Mouse (Mus musculus) NIH3T3 (cell line): ENCODE measurements around the gene Sp6.

Experiments
- DNase-seq: peaks from one replicate; pipeline ENCODE4 v3.0.0-alpha.2; 2012; ENCODE audit warnings: low read depth

Sp6 gene

DNA sequence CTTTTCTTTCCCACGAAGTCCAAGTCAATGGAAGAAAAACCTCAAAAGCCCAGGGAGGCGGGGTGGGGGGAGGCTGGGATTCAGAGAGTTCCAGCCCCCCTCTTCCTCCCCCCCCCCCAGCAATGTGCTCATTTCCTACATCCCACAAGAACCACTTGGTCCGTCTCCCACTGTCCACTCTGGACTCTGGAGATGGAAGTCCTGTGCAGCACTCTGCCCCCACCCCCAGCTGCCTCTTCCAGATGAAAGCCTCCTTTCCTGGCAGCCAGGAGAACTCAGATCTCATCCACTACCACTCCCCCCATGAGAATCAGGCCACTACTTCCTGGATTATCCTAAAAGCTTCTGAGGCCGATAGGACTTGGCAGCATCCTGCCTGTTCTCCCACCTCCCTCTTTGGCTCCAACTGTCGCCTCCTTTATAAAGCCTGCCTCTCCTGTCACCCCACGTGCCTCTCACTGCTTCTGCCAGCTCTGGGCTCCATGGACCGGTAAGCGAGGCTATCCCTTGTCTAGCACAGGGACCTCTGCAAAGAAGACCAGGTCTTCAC is at the start of gene Sp6:
Gene Sp6 (plus strand): TSS at position 274 of the 550 bp plus-strand sequence.
- DNase-seq, result no peak

DNA sequence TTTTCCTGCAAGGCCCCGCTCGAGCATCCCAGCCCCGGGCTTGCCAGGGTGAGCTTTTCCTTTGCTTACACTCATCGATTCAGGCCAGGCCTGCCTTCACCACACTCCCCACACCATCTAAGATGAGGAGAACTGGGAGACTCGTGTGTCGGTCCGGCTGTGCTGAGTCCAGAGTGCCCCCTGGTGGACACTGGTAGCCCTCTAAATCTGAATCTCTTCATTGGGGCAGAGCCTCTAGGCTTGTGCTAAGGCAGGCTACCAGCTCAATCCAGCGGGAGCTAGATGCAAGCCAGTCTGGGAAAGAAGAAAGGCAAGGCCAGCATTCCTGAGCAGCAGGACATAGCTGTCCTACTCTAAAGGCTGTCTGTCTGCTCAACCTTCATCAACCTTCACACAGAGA is 49.6 kb upstream of the Sp6 start:
- peak; percentile 96 for DNase-seq

DNA sequence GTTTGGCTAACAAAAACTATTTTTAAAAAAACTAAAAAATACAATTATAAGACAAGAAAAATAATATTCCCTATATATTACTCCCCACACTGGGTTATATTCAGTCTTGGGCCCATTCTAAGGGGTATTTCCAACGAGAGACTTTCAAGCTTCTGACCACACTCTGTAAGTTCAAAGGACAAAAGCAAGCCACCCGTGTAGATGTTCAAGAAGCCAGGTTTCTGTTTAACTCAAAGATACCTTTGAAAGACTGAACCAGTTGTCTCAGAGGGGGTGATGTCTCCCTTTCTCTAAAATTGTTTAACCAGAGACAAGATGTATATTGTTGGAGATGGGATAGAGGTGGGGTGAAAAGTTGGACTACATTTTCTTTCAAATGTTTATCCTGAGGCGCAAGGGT is 47.0 kb upstream of the Sp6 start:
- no peak for DNase-seq

DNA sequence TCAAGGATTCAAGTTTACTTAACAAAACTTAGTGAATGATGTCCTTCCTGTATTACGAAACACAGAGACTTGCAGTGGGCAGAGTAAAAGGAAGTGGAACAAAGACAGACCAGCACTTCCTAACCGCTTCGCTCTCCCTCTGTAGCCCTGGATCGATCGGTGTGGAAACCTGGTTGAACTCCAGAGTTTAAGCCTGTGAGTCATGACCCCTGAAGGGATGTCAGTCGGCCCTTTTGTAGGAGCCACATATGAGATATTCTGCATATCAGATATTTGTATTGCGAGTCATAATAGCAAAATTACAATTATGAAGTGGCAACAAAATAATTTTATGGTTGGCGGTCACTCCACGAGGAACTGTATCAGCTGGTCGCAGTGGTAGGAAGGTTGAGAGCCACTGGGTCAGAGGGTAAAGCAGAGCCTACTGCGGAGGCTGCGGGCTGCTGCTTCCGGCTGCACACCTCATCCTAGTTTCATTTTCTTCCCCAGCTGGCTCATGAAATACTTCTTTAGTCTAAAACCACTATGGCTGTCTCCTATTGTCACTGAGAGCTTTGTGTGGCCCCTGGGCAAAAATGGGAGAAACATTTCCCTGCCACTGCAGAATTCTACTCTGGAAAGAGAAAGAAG is 46.2 kb upstream of the Sp6 start:
- peak; percentile 34 for DNase-seq

DNA sequence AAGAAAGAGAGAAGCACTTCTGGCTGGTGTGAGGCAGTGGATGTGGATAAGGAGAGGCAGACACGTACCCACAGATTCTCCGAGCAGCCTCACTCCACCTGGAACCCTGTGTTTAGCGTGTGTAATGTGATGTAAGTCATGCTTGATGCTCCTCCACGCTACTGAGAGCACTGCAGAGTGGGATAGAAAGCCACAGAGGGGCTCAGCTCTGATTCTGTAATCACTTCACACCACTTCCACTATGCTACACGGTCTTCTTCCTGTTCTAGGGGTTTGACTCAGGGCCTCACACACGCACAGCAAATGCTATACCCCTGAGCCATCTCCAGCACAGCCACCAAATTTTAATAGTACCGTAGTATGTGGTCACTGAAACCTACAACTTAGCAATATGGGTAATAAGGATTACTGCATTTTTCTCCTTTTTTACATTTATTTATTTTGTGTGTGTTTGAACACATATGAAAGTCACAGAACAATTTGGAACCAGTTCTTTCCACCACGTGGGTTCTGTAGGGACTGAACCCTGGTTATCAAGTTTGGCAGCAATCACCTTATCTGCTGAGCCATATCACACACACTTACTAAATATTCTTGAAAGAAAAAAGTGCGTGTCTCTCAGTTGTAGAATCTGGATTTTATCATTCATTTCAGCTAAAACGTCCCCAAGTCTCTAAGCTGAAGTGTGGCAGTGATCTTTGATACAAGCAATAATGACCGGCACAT is 45.5 kb upstream of the Sp6 start:
- no peak for DNase-seq

DNA sequence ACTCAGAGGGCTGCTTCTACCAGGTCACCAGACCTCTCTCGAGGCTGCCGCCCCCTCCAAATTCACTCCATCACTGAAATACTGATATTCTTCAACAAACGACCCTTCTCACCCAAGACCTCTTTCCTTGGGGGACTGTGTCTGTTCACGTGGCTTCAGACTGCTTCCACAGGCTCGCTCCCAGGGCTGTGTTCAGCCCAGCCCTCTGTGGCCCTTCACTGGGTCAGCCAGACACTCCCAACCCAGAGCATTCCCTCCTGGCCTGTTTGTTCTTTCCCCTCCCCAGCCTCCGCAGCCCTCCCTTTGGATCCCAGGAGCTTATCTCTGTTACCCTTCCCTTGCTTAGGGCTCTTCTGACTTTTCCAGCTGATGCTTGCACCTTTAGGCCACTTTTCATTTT is 44.7 kb upstream of the Sp6 start:
- no peak for DNase-seq

DNA sequence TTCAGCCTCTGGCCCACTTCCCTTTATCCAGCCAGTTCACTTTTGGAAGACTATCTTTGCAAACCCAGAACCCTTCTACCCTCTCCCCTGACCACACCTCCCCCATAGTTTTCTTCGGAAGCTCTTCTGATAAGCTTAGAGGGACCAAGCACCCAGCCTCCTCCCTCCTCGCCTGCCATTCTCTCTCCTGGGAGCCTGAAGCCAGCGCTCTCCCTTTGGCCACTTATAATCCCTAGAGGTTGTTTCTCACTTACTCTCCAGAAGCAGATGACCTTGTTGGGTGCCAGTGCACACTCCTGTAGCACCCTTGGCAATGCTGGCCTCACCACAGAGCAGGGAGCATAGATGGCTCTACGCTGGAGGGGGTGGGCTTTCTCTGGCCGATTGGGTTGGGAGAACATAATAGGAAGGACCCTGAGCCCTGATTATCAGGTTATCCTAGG is 43.9 kb upstream of the Sp6 start:
- DNase-seq, result peak; percentile 35

DNA sequence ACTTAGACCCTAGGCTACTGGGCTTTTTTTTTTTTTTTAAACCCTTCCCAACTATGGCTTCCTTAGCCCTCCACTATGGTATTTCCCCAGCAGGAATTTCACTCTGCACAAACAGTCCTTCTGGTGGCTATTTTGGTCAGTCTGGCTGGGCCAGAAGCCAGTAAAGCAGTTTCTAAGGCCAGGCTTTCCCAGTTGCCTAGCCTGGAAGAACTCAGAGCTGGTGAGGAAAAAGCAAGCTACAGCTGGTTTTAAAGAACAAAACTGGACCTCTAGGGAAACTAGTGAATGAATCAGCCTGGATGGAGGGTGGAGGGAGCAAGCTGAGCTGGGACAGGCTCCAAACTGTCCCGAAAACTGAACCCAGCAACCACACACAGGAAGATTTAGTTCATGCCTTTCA is 43.4 kb upstream of the Sp6 start:
- peak; percentile 95 for DNase-seq

DNA sequence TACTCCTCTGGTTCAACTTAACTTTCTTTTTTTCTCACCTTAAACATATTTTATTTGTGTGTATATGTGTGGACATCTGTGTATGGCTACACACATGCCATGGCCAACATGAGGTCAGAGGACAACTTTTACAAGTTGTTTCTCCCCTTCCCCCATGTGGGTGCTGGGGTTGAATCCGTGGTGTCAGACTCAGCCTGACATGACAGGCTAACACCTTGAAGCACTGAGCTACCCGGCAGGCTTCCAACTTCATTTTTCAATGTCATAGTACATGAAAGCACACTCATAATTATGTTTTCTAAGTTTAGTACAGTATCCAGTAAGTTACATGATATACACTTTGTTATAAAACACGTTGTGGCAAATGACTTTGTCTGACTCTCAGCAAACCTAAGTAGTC is 42.9 kb upstream of the Sp6 start:
- DNase-seq, result peak; percentile 59

DNA sequence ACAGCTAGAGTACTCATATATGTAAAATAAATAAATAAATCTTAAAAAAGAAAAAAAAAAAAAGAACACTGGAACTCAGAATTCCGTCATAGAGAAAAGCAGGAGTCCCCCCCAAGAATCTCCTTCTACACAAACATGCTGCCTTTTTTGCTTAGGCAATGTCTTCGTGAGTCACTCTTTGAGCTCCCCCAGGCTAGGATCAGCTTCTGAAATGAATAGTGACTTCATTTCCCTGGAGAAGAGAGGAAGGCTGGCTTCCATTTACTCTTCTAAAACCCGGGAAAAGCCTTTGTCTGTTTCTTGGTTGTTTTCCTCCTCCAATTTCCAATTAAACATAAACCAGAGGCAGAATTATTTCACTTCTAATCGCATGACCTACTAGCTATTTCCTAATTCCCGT is 40.3 kb upstream of the Sp6 start:
- DNase-seq, result peak; percentile 83

DNA sequence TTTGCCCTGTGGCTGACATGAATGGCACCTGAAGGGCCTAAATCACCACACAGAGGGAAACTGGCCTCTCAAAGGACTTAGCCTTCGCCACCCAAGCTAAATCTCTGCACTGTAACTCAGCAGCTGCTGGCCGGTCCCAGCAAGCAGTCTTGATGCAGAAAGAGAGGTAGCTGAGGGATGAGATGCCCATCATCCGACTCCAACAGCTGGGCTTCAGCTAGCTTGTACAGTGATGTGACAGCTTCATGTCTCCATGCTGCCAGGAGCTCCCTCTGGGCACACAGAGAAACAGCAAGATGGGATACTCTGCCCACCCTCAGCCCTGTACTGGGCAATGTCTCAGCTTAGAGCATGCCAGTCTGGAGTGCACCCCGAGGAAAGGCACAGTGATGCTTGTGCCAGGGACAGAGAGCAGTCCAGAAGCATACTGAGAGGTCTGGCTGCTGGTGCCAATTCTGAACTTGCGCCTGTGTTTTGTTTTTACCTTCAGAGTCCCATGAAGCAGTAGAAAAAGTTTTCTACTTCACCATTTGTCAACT is 39.7 kb upstream of the Sp6 start:
- DNase-seq, result no peak

DNA sequence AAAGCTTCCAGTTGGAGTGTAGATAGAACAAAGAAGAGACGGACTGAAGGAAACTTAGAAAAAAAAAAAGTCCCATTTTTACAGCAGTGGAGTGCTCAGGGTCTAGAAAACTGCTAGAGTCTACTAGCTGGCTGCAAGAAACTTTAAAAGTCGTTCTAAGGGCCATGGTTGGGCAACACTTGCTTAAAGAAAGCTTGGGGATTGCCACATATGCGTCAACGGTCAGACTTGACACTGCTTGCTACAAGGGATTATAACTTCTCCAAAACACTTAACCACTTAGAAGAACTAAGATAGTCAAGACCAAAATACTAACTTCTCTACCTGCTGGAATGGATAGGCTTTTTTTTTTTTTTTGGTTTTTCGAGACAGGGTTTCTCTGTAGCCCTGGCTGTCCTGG is 38.4 kb upstream of the Sp6 start:
- DNase-seq, result peak; percentile 61

DNA sequence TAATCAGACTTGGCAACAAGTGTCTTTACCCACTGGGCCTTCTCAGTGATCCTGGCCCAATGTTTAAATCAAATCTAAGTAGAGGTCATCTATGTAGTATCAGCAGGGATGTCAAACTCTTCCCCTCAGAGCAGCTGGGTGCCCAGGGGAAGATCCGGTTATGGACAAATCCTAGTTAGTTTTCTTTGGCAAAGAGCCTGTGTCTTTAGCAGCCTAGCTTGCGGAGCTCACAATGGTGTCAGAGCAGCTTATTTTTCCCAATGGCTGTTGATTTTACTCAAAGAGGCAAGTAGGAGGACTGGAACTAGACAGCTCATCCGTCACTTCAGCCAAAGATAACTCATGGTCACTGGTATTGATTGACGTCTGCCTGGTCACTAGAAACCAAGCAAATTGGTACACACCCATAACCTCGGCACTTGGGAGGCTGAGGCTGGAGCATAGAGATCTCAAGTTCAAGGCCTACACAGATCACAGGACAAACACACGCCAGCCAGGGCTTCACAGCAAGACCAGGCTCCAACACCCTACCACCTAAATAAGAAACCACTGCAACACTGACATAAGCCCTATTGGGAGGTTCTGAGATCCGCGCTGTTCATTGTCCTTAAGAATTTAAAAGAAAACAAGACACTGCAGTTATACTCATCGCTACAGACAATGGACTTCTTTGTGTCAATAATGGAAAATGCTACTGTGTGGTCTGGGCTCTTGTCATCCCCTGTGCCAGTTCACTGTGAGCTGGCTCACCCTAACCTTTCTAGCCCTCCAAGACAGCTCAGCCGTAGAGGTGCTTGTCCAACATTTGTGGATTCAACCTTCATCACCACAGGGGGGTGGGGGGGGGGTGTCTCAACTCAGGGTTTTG is 37.4 kb upstream of the Sp6 start:
- peak; percentile 66 for DNase-seq

DNA sequence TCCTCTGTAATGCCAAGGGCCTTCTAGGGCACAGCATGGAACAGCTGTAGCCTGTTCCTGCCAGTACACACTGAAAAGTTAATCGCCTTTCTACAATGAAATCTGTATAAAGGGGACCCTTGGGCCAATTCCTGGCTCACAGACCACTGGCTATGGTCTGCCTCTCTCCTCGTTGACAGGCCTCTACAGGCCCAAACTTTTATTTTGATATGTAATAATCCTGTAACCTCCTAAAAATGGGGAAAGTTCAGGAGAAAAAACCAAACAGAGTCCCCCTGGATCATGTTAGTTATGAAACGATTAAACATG is 36.9 kb upstream of the Sp6 start:
- no peak for DNase-seq

DNA sequence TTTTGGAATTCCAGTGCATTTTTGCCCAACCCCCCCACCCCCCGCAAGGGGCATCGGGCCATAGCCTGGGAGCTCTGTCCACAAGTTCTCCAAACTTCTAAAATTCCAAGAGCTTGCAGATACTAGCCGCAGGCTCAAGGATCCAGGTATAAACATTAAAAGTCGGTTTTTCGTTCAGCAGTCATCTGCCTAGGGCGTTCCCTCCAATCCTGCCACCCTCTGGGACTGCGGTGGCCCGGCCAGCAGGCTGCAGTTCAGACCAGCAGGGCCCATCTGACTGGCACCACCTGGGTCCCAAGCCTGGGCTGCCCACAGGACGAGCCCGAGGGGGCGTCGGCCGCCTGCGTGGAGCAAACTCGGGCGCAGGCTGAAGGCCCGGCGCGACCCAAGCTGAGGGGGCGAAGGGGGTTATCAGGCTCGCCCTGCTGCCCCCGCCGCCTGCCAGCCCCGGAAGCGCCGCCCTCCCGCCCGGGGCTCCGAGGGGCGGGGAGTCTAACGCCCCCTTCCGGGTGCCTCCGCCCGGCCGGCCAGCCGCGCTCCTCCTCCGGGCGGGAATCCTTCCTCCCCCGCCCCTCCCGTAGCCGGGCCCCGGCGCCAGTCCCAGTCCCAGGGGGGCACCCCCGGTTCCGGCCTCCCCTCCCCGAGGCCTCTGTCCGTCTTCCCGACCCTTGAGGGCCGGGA is 36.1 kb upstream of the Sp6 start:
- DNase-seq, result peak; percentile 92

DNA sequence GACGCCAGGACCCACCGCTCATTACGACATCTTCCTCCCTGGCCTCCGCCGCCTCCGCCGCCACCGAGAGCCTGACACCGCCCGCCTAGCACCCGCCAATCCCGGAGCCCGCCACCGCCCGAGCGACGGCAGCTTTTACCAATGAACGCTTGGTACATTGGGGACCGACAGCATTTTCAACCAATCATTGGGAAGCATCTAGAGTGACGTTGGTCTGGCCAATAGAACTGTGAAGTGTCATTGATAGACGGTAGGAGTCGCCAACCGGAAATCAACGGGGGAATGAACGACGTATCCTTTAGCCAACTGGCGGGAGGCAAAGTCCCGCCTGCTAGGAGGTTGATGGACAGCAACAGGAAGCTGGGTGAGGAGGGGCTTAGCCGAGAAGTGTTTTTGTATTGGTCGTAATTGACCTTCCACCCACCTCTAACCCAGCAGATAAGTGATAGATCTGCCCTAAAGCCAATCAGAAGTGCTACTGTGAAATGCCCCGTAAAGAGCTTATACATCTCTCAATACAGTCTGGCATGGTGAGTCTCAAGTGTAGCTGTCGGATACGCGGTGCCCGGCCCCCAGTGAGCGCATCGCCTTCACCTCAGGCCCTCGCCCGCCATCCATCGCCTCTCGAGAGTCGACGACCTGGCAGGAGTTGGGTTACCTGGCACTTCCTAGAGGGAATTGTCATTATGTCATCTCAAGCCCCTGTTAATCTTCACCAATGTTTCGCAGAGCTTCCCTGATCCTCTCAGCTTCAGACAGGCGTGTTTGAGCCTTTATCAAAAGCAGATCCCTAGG is 35.4 kb upstream of the Sp6 start:
- peak; percentile 99 for DNase-seq

DNA sequence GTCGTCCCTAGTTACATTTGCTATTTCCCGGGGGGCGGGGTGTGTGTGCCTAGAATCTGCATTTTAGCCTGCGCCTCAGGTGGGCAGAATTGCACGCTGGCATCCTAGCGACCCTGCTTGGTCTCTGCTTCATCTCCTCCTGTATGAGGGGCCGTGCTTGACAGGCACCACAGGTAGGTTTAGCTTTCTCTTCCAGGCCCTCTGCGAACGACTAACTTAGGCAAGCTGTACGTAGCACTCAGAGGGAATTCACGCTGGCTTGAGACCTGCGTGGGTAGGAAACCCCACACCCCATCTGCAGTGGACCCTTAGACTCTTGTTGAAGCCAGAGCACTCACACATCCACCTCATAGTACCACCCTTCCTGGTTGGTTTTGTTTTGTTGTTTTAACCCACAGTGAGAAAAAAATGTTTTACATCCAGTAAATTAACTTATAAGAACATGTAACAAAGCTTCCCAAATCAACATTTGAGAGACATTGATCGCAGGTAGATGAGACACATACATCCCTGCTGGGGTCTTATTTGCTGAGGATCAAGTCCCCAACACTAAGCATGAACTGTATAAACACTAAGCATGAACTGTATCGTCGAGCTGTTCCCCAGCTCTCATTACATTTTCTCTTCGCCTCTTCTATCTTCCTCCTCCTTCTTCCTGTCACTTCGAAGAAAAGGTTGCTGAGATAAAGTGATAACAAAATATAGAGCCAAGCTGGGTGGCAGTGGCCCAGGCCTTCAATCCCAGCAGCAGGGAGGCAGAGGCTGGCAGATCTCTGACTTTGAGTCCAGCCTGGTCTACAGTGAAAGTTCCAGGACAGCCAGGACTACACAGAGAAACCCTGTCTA is 34.6 kb upstream of the Sp6 start:
- no peak for DNase-seq

DNA sequence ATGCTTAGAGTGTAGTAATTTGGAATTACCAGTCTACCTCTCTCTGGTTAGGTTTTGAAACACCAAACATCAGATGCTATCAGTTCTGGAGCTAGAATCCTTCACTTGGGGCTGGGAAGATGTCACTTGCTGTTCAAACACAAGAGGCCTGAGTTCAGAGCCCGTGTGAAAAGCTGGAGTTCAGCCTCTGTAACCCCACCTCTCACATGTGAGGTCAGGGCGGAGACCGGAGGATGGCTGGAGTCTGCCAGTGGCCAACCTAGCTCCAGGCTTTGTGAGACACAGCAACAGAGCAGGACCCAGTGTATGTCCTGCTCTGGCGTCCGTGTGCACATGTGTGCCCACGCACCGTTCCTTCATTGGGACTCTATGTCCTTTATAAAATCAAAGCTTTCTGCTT is 33.9 kb upstream of the Sp6 start:
- DNase-seq, result no peak

DNA sequence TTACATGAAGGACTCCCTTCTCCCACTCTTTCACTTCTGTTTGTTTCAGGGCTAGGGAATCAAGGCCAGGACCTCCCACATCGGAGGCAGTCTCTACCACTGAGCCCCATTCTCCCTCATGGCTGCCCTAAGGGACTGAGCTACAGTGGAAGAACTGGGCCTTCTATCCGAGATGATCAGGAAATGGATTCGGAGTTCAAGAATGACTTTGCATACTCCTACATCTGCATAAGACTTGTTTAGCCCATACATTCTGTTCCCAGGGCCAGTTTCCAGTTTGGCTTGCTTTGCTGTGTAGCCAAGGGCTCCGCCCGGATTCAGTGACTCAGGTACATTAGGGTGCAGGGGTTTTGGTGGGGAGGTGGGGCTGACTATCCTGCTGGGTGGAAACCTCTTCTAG is 33.2 kb upstream of the Sp6 start:
- peak; percentile 48 for DNase-seq

DNA sequence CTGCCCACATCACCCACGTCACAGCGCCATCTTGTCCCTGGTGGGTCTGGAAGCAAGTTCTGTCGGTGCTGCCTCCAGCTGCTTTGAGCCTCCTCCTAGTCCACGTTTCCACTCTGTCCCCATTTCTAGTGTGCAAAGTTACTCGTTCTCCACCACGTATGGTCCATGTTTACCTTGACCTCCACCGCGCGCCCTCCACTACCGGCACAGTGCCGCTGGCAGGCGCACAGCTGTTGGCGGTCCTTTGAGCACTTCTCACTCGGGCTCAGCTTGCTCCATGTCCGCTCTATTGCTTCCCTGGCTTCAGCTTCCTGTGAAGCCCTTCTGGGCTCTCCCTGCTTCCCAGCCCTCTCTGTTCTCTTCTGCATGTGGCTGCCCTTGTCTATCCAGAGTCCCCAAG is 31.7 kb upstream of the Sp6 start:
- no peak for DNase-seq
